Mouse (Mus musculus): ENCODE data around the gene Stx2.

Stx2 gene

GRCm38 (mm10) chr5:129008412-129008826 lies at the start of gene Stx2:
TSS of gene Stx2 (minus strand) at chr5:129008574.
- peak; percentile 73 to 88 for DNase-seq (ENCODE audit: low spot score in 2 of 2)

DNA sequence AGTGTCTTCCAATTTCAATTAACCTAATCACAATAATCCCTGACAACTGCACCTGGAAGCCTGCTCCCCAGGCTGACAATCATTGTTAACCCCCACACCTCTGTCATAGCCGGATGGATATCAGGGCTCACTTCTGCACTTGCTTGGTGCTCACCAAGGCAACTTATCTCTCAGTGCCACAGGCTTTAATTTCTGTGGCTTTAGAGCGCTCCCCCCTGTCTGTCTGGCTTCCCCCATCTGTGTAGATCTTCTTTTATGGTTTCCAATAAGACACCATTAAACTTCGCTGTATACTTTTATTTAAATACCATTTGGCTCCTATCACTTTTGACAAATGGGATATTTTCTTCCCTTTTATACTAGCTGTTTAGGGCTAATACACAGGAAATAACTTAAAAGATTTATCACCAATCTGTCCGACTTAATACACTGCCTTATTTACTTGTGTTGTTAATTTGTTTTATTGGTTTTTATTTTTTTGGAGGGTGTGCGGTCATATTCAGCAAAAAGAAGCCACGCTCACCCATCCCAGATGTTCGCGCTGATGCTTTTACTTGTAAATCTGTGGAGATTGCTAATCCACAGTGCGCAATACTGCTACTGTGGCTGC lies 46.4 kb upstream of the Stx2 start:
- DNase-seq (ENCODE audit: low spot score in 2 of 2): no peak

DNA sequence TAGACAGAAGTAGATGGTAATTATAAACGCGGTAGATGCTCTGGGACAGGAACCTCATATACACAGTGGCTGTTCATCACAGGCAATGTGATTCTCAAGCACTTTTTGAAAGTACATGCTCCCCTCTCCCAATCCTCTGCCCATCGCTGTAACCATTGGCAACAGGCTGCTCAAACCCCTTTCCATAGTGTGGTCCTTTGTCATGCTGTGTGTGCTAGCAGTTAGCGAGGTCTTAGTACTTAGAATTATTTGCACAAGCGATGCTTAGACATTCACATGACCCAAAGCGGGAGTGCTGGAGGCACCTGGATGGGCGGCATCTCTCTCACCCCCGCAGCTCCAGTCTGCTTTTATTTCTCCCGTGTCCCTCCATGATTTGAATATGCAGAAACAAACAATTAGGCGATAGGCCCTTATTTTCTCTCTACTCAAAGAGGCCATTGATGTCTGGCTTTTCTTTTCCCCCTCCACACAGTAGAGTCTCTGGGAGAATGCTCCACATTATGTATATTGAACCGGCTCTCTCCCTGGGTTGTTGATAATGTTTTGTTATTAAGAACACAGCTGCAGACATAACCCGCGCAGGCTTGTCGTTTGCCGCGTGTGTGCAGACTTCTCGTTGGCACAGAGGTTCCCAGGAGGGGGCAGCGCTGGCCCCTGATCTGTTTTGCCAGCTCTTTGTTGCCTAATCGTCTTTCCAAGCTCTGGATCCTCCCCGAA lies 44.4 kb upstream of the Stx2 start:
- DNase-seq (ENCODE audit: low spot score in 2 of 2): no peak

- DNase-seq (ENCODE audit: low spot score in 2 of 2): no peak
Measured at GRCm38 (mm10) chr5:129051910-129052309, 43.5 kb upstream of the Stx2 start.

DNA sequence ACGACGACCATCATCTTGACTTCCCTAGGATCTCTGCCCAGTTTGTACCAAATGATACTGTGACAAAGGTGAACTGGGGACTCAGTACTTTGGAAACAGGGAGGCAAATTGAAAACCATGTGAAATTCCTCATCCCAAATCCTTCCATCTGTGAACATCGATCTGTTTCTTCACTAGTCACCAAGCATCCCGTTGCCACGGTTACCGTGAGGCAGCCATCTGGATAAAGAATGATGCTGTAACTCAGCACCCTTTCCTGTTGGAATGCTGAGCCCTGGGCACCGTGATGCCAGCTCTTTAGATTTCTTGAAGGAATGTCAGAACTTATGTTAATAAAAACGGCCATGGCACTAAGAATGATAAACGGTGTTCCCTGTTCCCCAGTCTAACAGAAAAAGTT lies 41.0 kb upstream of the Stx2 start:
- DNase-seq (ENCODE audit: low spot score in 2 of 2): peak in 1 of 2 experiments; percentile 74

DNA sequence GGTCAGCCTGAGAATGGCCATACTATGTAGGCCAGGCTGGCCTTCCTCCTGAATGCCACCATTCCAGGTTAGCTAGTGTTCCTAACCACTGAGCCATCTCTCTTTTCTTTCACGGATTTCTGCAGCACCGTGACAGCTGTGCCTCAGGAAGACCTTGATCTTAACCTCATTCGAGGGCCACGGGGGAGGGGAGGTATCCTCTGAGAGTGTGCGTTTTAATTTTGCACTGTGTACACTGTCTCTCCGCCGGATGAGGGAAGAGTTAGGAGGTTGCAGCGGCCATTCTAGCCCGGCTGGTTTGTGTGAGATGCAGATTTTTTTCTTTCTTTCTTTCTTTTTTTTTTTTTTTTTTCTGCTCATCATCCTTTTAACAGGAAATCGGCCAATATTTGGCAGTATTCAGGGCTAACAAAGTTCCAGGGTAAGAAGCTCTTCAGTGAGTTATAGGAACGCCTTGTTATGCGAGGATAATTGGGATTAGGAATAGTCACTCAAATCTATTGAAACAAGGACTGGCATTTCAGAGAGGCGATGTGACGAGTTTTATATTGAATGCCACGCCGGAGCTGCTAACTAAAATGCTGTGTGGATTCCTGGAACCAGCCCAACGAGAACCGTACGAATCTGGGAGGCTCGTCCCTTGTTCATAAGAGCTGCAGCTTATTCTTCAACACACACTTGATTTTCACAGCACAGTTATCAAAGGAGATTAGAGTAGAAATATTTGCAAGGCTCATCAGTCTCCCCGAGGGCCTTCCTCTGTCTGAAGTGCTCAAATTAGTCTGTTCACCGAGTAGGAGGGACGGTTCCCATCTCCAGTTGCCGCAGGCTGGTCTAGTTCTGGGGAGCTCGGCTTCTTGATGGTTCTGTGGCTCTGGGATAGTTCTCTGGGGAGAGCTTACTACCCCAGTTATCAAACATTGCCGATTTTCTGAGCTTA lies 37.5 kb upstream of the Stx2 start:
- no peak for DNase-seq (ENCODE audit: low spot score in 2 of 2)

GRCm38 (mm10) chr5:129037739-129038138 lies 29.4 kb upstream of the Stx2 start:
- DNase-seq (ENCODE audit: low spot score in 2 of 2): no peak

DNA sequence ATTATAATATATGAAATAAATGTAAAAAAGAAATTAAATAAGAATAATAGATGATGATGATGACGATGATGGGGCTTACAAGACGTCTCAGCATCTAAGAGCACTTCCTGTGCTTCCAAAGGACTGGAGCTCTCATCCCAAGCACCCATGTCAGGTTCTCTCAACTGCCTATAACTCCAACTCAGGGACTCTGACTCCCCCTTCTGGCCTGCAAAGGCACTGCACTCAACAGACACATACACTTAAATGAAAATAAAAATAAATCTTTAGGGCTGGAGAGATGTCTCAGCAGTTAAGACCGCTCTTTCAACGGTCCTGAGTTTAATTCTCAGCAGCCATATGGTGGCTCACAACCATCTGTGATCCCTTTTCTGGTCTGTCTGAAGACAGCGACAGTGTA lies 28.3 kb upstream of the Stx2 start:
- DNase-seq (ENCODE audit: low spot score in 2 of 2): no peak

GRCm38 (mm10) chr5:129029131-129029723 lies 20.9 kb upstream of the Stx2 start:
- DNase-seq (ENCODE audit: low spot score in 2 of 2): no peak

- no peak for DNase-seq (ENCODE audit: low spot score in 2 of 2)
Measured at GRCm38 (mm10) chr5:129026637-129027036, 18.3 kb upstream of the Stx2 start.

GRCm38 (mm10) chr5:129026171-129026570 lies 17.8 kb upstream of the Stx2 start:
- DNase-seq (ENCODE audit: low spot score in 2 of 2): no peak

GRCm38 (mm10) chr5:129025725-129026124 lies 17.4 kb upstream of the Stx2 start:
- no peak for DNase-seq (ENCODE audit: low spot score in 2 of 2)

GRCm38 (mm10) chr5:129025048-129025447 lies 16.7 kb upstream of the Stx2 start:
- no peak for DNase-seq (ENCODE audit: low spot score in 2 of 2)

- DNase-seq (ENCODE audit: low spot score in 2 of 2): no peak
Measured at GRCm38 (mm10) chr5:129020731-129021130, 12.4 kb upstream of the Stx2 start.

- DNase-seq (ENCODE audit: low spot score in 2 of 2): no peak
Measured at GRCm38 (mm10) chr5:129020300-129020668, 11.9 kb upstream of the Stx2 start.

DNA sequence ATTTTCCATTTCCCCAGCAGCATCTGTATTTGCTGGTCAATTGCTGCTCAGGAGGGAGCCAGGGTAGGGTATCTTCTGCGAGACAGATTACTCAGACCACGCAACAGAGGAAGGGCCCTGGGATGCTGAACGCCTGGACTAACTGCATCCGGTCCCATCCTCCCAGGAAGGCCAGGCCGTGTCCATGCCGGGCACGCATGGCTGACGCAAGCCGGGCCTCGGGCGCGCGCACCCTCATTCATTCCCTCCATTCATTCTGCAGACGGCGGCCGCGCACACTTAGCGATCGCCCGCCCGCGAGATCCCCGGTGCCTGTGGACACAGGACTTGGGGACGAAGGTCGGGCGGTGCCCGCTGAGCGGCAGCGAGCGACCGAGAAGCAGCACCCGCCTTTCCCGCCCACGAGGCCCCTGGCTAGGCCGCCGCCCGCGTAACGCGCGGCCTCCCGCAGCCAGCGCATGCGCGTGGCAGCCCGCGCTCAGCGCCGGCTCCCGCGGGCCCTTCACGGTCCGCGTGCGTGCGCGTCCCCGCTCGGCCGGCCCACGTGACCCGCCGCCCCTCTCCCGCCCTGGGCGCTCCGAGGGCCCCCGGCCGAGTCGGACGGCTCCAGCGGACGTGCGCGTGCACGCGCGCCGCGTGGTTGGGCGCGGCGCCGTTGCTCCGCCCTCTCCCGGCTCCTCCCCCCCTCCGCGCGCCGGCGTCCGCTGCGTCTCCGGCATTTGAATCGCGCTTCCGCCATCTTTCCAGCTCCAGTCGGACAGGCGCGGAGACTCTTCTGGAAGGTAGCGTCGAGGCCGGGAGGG lies 11.3 kb upstream of the Stx2 start, which contains the start of gene Ran:
Gene Ran, plus strand, starts transcription at position 573 of the 803 bp plus-strand sequence.
- peak; percentile 84 to 93 for DNase-seq (ENCODE audit: low spot score in 2 of 2)

GRCm38 (mm10) chr5:129018782-129019489 lies 10.6 kb upstream of the Stx2 start:
- DNase-seq (ENCODE audit: low spot score in 2 of 2): no peak

DNA sequence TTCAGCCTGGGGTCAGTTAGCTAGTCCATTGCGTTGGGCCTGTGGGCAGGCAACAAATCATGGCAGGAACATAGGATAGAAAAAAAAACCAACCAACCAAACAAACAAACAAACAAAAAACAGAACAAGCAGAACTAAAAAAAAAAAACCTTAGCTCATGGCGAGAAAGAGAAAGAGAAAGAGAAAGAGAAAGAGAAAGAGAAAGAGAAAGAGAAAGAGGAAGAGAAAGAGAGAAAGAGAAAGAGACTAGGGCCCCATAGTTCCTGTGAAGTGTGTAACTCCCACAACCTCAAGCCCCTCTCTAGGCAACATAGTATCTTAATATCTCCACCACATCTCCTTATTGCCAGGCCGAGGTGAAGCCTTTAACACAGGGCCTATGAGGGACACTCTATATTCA lies 8.0 kb upstream of the Stx2 start:
- no peak for DNase-seq (ENCODE audit: low spot score in 2 of 2)

GRCm38 (mm10) chr5:129015540-129015939 lies 7.2 kb upstream of the Stx2 start:
- no peak for DNase-seq (ENCODE audit: low spot score in 2 of 2)

DNA sequence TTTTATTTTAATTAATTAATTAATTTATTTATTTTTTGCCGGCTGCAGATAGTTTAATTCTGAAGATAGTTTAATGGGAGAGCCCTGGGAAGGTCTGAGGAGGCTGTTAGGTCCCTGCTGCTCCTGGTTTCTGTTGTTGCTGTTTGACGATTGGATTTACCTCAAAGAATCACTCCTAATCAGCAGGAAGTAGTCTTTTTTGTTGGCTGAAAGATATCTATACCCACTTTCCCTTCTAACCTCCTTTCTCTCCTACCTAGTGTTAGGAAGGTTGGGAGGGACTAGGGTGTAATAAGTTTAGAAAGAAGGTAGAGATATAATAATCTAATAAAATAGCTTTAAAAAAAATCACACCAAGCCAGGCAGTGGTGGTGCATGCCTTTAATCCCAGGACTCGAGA lies 6.6 kb upstream of the Stx2 start:
- no peak for DNase-seq (ENCODE audit: low spot score in 2 of 2)

GRCm38 (mm10) chr5:129010937-129011336 lies 2.6 kb upstream of the Stx2 start:
- no peak for DNase-seq (ENCODE audit: low spot score in 2 of 2)
